Mouse (Mus musculus) midbrain, embryonic 10.5 days (tissue): ENCODE measurements around the gene Scnn1a. TPM values are rescaled to one million over a fixed set of nuclear protein-coding genes. Genes with fewer than 3 reads are reported as not detected.
"Not testable (repeated sequence)": the region's sequence is repeated elsewhere in the genome, so short reads cannot be mapped to it uniquely, and the experiment has no call there.

ENCODE experiments used
- DNase-seq: peaks from one replicate; pipeline ENCODE4 v3.0.0-alpha.2; 2017; ENCODE audit warnings: low spot score
- H3K27ac ChIP-seq: fragments of 300-500 bp; sonication (generic); replicated peaks from 2 replicates; pipeline ENCODE4 v1.5.1; 2016; ENCODE audit warnings: mild to moderate bottlenecking
- H3K27me3 ChIP-seq: fragments of 300-500 bp; sonication (generic); 2 replicates; pipeline ENCODE4 v1.6.1; 2016; ENCODE audit warnings: low read depth, mild to moderate bottlenecking; ENCODE audit not compliant: poor library complexity, severe bottlenecking
- H3K36me3 ChIP-seq: fragments of 300-500 bp; sonication (generic); 2 replicates; pipeline ENCODE4 v1.6.1; 2016; ENCODE audit warnings: mild to moderate bottlenecking, moderate library complexity
- H3K4me1 ChIP-seq: fragments of 300-500 bp; sonication (generic); 2 replicates; pipeline ENCODE4 v1.6.1; 2016
- H3K4me3 ChIP-seq: fragments of 300-500 bp; sonication (generic); 2 replicates; pipeline ENCODE4 v1.5.1; 2016; ENCODE audit warnings: mild to moderate bottlenecking, moderate library complexity
- H3K9me3 ChIP-seq: fragments of 300-500 bp; sonication (generic); replicated peaks from 2 replicates; pipeline ENCODE4 v1.6.1; 2016; ENCODE audit warnings: mild to moderate bottlenecking
- WGBS: fragments of 180-500 bp; shearing (Covaris S2); methylation state at CpG from one replicate; pipeline ENCODE4 v1.1.7; 2016; 5-methylcytosine and 5-hydroxymethylcytosine counted together
- polyA plus RNA-seq: library from polyadenylated mRNA; unstranded; fragments of >200 nt; fragmentation: Nextera tagmentation; extraction: Ambion mirVana; gene quantifications from 2 replicates; pipeline ENCODE4 v1.2.1, GENCODE M21; 2016

Scnn1a gene
- polyA plus RNA-seq, 1 experiment from 2014 or later = 0.25 TPM

DNA sequence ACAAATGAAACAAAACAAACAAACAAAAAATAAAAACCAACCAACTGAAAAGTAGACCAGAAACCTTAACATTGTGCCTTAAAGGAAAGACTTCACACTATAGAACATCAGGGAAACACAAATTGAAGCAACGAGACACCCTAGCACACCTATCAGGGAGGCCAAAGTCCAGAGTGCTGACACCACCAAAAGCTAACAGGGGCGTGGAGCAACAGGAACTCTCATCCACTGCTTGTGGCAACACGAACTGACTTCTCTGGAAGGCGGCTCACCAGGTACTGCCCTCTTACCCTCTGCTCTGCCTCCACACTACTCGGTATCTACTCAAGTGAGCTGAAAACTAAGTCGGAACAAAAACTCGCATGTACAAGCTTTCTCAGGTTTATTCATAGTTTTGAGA lies 28.2 kb upstream of the Scnn1a start:
- H3K27me3 ChIP-seq = no peaks in the 10 kb centered on the region
- 93% methylated on average over 7 of the region's 7 CpGs for WGBS
- no peaks in the 10 kb centered on the region for H3K9me3 ChIP-seq
- no peak overlapping the region for H3K27ac ChIP-seq
- no peak overlapping the region for H3K4me3 ChIP-seq
- no peak for DNase-seq
- H3K4me1 ChIP-seq = no peaks in the 10 kb centered on the region
- no peaks in the 10 kb centered on the region for H3K36me3 ChIP-seq

DNA sequence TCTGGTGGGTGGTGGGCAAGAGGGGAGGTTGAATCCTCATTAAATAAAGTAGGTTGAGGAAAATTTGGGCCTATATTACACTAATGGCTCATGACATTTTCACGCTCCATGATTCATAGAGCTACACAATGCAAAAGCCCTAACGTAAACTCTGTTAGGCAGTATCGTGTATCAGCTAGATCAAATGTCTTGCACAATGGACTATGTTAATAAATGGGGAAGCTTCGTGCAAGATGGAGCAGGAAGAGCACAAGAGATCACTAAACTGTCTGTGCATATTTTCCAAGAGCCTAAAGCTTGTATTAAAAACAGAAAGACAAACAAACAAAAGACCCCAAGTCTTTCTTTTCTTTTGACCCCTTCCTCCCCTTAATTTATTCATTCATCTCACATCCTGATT lies 26.4 kb upstream of the Scnn1a start:
- no peaks in the 10 kb centered on the region for H3K27me3 ChIP-seq
- no peak for DNase-seq
- H3K9me3 ChIP-seq = no peaks in the 10 kb centered on the region
- H3K4me3 ChIP-seq = no peak overlapping the region
- no peaks in the 10 kb centered on the region for H3K36me3 ChIP-seq
- WGBS = 92% methylated on average over 4 of the region's 4 CpGs
- H3K27ac ChIP-seq = no peak overlapping the region
- H3K4me1 ChIP-seq = no peaks in the 10 kb centered on the region

DNA sequence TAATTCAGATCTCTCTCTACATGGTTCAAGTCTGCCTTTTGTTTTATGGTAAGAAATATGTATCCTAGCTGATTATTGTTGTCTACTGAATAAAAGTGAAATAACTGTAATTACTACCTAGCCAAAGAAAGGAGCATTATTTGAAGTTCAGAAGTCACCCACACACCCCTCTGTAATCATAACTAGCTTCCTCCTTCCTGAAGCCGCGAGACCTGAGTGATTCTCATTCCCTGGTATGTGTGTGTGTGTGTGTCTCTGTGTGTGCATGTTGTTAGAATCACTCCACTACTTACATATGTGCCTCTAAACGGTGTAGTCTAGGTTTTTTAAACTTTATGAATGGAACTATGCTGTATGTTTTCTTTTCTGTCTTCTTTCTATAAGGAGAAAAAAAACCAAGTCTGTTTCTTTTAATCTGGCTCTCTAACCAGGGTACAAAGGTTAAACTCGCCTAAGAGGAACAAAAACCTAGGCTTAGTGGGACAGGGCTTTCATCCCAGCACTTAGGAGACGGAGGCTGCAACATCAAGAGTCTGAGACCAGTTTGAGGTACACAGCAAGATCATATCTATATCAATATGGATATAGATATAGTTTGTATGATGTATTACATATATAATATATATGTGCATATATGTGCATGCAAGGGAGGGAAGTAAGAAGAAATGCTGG lies 23.2 kb upstream of the Scnn1a start:
- Histone ChIP-seq H3K27me3 (no peaks in the 10 kb centered on the region), H3K4me1 (no peaks in the 10 kb centered on the region), H3K4me3 (no peak overlapping the region), H3K9me3 (no peaks in the 10 kb centered on the region), H3K36me3 (no peaks in the 10 kb centered on the region), H3K27ac (no peak overlapping the region)
- DNase-seq = no peak
- WGBS = 82% methylated on average over 5 of the region's 5 CpGs

DNA sequence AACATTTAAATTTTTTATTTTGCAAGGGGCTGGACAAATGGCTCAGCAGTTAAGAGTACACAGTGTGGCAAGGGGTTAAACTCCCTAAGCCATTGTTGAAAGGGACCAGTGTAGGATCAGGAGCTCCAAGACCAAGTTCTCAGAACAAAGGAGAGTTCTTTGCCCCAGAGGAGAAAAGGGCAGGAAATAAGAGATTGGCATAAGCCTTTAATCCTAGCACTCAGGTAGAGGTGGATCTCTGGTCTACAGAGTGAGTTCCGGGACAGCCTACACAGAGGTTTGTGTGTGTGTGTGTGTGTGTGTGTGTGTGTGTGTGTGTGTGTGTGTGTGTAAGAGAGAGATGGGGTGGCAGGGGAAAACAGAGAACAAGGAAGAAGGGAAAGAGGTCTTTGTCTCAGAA lies 19.5 kb upstream of the Scnn1a start:
- H3K9me3 ChIP-seq = no peaks in the 10 kb centered on the region; the same call in 1 of the 2 replicates
- 68% methylated on average over 1 of the region's 1 CpGs for WGBS
- H3K4me3 ChIP-seq = no peak overlapping the region
- H3K27ac ChIP-seq = no peak overlapping the region
- no peak for DNase-seq
- no peaks in the 10 kb centered on the region for H3K36me3 ChIP-seq
- no peaks in the 10 kb centered on the region for H3K27me3 ChIP-seq
- H3K4me1 ChIP-seq = no peaks in the 10 kb centered on the region

DNA sequence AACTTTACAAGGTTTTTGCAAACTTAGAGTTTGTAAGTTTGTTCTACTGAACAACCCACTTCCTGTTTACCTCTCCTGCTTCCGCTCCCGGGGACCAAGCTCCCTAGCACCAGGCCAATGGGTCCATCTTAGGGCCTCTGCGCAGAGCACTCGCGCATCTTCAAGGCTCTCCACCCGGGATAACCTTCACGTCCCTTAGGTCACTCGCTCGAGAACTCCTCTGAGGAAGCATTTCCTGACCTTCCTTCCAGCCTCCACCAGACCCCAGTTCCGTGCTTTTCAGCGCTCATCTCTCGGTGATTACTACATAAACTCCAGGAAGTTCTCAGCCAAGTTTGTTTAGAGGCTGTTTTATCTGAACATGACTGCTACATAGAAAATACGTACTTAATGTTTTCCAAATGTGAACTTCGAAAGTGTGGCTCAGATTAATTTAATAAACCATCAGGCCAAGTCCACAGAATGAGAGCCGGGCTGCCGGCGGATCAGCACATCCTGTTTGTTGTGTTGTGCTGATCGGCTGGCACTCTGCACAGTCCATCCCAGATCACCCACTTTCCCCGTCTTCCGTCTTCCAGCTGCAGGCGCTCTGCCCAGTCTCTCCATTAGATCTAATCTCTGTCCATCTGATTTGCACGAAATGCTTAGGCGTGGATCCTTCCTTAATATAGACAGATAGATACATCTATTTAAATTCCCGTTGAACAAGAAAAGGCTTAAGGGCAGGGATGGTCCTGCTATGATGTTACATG lies 18.1 kb upstream of the Scnn1a start:
- 91% methylated on average over 24 of the region's 24 CpGs for WGBS
- H3K27ac ChIP-seq = no peak overlapping the region
- no peaks in the 10 kb centered on the region for H3K4me1 ChIP-seq
- DNase-seq = no peak
- H3K4me3 ChIP-seq = no peak overlapping the region
- no peaks in the 10 kb centered on the region for H3K27me3 ChIP-seq
- H3K36me3 ChIP-seq = peaks cover 9% of the 10 kb centered on the region
- no peaks in the 10 kb centered on the region; the same call in 1 of the 2 replicates for H3K9me3 ChIP-seq

DNA sequence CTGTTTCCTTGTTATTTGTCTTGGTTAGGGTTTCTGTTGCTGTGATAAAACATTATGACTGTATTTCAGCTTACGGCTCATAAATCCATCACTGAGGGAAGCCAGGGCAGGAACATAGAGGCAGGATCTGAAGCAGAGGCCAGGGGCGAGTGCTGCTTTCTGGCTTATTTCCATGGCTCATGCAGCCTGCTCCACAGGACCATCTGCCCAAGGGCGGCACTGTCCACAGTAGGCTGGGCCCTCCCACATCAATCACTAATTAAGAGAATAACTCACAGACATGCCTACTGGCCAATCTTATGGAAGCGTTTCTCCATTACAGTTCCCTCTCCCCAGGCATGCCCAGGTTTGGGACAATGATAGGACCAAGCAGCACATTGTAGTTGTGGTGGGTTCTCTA lies 17.2 kb upstream of the Scnn1a start:
- Histone ChIP-seq H3K4me3 (no peak overlapping the region), H3K27me3 (no peaks in the 10 kb centered on the region), H3K36me3 (peaks cover 12% of the 10 kb centered on the region), H3K4me1 (no peaks in the 10 kb centered on the region), H3K9me3 (no peaks in the 10 kb centered on the region; the same call in 1 of the 2 replicates), H3K27ac (no peak overlapping the region)
- WGBS = 89% methylated on average over 4 of the region's 4 CpGs
- DNase-seq = no peak

DNA sequence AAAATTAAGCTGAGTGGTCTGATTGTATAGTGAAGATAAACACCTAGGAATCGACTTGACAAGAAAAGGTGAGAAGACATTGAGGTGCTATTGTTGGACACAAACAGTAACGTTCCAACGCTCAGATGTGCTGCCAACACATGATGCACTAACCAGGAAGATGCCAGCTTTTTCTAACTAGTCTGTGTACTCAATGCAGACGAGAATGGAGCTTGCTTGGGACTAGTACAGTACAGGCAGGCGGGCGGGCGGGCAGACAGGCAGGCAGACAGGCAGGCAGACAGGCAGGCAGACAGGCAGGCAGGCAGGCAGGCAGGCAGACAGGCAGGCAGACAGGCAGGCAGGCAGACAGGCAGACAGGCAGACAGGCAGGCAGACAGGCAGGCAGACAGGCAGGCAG lies 16.1 kb upstream of the Scnn1a start:
- H3K27ac ChIP-seq, H3K4me3 ChIP-seq, H3K9me3 ChIP-seq, H3K4me1 ChIP-seq, H3K27me3 ChIP-seq, DNase-seq: not testable (repeated sequence)
- 91% methylated on average over 7 of the region's 7 CpGs for WGBS
- peaks cover 12% of the 10 kb centered on the region for H3K36me3 ChIP-seq

DNA sequence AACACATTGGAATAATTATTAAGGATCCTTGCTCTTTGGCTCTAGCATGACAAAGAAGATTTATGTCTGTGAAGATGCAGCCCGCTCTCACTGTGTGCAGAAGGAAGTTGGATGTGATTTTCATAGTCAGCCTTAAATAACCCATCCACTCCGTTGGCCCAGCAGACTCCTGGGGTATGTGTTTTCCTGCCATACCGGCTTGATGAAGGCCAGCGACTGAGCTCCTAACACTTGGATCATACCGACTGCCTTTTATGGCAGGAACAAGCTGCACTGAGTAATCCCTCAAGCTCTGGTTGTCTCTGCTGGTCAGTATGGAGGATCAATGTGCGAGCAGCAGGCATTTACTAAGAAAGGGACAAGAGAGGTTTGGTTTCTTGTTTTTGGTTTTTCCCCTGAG lies 15.0 kb upstream of the Scnn1a start:
- Histone ChIP-seq H3K4me1 (peaks cover 13% of the 10 kb centered on the region), H3K36me3 (peaks cover 12% of the 10 kb centered on the region), H3K9me3 (no peaks in the 10 kb centered on the region; the same call in 1 of the 2 replicates), H3K27me3 (no peaks in the 10 kb centered on the region), H3K4me3 (no peak overlapping the region), H3K27ac (no peak overlapping the region)
- no peak for DNase-seq
- 92% methylated on average over 6 of the region's 6 CpGs for WGBS

DNA sequence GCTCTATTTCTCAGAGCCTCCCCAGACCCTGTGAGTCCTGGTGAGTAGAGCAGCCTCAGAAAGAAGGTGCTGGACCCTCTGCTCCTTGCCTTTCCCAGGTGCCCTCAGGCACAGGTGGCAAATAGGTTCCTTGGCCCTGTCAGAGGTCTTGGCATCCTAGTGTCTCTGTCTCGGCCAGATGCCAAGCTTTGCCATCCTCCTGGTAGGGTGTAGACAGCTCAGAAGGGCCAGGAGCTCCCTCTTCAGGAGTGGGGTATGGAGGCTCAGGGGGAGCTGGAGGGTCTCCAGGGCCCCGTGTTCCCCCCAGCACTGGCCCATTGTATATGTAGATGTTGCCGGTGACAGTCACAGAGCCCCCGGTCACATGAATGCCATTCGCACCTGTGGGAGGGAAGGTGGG lies 13.4 kb upstream of the Scnn1a start:
- 91% methylated on average over 5 of the region's 5 CpGs for WGBS
- H3K27me3 ChIP-seq = 0 out of 2 replicates have a peak, but pooled peaks cover 6% of the 10 kb centered on the region
- H3K27ac ChIP-seq = no peak overlapping the region
- H3K36me3 ChIP-seq = peaks cover 12% of the 10 kb centered on the region
- DNase-seq = no peak
- no peak overlapping the region for H3K4me3 ChIP-seq
- peaks cover 14% of the 10 kb centered on the region for H3K4me1 ChIP-seq
- H3K9me3 ChIP-seq = no peaks in the 10 kb centered on the region; the same call in 1 of the 2 replicates

DNA sequence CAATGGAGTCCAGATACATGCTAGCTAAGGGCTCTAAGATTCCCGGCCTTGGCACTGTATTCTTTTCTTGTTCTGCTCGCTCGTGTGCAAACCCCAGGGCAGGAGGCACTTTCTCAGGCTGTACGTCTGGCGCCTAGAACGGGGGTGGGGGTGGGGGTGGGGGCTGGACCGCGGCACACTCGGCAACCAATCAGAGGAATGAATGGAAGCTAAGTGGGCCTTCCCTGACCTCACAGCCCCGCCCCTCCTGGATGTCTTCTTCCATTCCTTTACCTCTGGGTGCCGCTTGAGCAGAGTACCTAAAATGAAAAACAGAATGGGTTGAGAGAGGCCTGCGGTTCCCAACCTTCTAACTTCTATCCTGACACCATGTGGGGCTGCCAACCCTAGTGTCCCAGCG lies 11.5 kb upstream of the Scnn1a start:
- H3K27ac ChIP-seq = peak overlapping the region; percentile 34; the same call in 1 of the 2 replicates

DNA sequence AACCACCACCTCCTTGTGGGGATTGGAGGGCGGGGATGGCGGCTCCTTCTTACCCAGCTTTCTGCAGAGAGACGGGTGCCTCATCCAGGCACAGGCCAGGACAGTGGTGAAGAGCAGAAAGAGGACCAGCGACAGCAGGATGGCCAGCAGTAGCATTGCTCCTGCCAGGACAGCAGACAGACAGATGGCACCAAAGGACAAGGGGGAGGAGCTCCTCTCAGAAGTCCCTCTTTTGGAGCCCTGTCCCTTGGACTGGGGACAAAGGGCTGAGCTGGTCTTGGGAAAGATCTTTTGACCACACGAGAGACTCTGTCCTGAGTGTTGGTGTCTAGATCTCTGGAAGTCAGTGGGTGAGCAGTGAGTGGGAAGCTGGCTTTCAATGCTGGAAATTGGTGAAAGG lies 11.1 kb upstream of the Scnn1a start:
- Histone ChIP-seq H3K36me3 (peaks cover 12% of the 10 kb centered on the region), H3K27ac (peak overlapping the region; percentile 59), H3K4me3 (0 out of 2 replicates have a peak overlapping the region, but pooled peaks have one; percentile 26), H3K4me1 (peaks cover 38% of the 10 kb centered on the region), H3K9me3 (no peaks in the 10 kb centered on the region; the same call in 1 of the 2 replicates), H3K27me3 (peaks cover 26% of the 10 kb centered on the region)
- 28% methylated on average over 5 of the region's 5 CpGs for WGBS
- DNase-seq = no peak

More for the DNA sequence above, 11.5 kb upstream of the Scnn1a start:
- Histone ChIP-seq H3K4me3 (peak overlapping the region; percentile 26; the same call in 1 of the 2 replicates), H3K27me3 (peaks cover 21% of the 10 kb centered on the region), H3K9me3 (no peaks in the 10 kb centered on the region; the same call in 1 of the 2 replicates), H3K4me1 (peaks cover 33% of the 10 kb centered on the region), H3K36me3 (peaks cover 12% of the 10 kb centered on the region)
- peak; percentile 45 for DNase-seq
- WGBS = 13% methylated on average over 13 of the region's 13 CpGs

DNA sequence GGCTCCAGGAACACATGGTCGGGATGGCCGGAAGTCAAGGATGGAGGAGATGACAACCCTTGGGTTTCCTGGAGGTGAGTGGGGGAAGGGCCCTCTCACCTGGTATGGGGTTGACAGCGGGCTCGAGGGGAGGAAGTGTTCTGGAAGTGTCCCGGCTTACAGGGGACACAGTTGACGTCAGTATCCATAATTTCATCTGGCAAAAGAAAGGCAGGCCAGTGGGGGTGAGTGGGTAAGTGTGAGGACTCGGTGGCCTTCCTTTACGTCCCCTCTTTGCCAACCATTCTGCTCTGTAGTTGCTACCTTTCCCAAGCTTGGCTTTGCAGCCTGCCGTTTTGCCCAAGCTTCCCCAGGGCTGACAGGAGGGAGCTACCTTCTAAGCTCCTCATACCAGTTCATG lies 8.3 kb upstream of the Scnn1a start:
- peaks cover 39% of the 10 kb centered on the region for H3K27me3 ChIP-seq
- peaks cover 6% of the 10 kb centered on the region for H3K36me3 ChIP-seq
- H3K9me3 ChIP-seq = no peaks in the 10 kb centered on the region
- DNase-seq = no peak
- 89% methylated on average over 9 of the region's 9 CpGs for WGBS
- H3K4me1 ChIP-seq = peaks cover 41% of the 10 kb centered on the region
- H3K27ac ChIP-seq = no peak overlapping the region
- peak overlapping the region; percentile 59; the same call in 1 of the 2 replicates for H3K4me3 ChIP-seq
